Mouse (Mus musculus): ENCODE measurements at regions not wholly inside any gene's neighbourhood (a gene's known extent, or its start where the extent isn't known, plus 50 kb on each side); places are given as distances from the start of the nearest gene placed in this dataset.
A peak's percentile ranks its signal among the peaks of the same experiment; 100 is the strongest.

DNA sequence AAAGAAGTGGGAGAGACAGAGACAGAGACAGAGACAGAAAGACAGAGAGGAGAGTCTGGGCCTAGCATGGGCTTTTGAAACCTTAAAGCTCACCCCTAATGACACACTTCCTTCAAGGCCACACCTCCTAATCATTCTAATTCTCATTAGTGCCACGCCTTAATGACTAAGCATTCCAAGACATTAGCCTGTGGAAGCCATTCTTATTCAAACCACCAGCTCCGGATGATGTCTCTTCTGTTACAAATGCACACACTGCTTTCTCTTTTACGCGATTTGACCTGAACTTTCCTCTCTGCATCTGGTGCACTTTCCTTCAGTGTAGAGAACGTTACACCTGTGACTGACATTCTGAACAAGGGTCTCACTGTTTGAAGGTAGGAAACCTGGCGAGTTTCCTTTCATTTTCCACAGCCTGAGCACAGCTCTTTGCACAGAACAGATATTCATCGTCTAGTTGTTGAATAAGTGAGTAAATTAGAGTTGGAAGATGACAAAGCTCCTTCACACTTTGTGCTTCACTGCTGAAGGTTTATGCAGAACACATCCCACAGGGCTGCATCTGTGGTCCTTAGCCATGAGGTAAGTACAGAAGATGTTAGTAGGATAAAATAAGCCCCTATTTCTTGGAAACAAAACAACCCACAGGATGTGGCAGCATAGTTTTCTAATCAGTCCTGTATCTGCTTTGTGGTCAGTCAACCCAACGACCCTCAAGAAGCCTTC lies 116.8 kb downstream of the Faxc start:
- no peak for DNase-seq

DNA sequence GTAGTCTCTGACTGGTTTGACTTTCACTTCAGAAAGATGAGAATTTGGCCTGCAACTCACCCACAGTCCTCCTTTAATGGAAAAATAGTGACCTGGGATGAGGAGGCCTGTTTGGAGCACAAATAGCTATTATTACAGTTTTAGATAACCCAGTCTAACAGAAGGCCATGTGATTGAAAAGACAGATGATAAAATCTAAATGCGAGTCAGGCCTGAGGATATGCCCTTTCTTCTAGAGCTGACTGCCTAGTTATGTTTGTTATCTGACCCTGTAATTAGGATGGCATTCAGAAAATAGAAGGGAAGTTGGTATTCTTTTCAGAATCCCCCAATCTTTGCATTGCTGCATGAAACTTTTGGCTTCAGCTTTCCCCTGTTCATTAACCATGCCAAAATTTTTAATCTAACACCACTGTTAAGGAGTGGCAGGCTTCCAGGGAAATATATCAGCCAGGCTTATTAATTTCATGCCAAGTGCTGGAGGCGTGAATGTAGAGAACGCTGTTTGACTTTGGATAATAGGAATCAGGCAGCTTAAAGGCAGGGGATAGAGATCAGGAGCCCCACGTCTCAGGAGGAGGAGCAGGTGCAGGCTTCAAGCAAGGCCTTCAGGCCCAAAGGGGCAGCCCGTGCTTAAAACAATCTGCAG lies 135.8 kb downstream of the Faxc start:
- DNase-seq = no peak

DNA sequence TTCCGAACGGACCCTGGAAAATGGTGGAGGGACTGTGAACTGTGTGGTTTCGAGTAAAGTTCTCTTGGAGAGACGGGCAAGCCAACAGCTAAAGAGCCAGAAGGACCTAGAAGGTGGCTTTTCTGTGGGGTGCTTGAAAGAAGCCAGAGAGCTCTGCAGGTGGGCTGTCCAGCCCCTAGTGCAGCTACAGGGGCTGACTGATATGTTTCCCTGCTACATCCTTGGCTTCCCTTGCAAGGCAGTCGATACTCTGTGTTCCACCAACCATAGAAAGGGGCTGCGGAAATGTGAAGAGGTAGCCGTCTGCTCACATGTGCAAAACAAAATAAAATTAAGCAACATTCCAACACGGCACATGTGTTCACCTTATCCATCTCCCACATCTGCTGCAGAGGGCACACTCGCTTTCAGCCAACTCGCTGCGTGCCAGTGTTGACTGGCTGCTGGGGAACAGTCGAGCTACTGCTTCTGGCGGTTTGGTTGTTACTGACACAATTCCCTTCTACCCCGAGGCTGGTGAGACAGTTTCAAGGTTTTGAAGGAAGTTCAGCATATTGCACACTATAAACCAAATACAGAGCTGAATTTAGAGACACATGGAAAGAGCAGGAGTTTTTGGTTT lies 136.7 kb downstream of the Faxc start:
- DNase-seq = no peak

DNA sequence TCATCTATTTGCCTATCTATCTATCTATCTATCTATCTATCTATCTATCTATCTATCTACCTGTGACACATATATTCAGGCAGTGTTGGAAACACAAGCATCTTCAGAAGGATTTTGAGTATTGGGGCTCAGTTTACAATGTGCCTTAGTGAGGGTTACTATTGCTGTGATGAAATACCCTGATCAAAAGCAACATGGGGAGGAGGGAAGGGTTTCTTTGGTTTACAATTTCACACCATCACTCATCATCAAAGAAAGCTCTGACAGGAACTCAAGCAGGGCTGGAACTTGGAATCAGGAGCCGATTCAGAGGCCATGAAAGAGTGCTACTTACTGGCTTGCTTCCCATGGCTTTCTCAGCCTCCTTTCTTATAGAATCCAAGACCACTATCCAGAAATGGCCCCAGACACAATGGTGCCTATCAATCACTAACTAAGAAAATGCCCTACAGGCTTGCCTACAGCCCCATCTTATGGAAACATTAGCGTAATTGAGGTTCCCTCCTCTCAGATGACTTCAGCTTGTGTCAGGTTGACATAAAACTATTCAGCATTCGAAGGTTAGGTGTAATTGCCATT lies 157.2 kb downstream of the Faxc start:
- no peak for DNase-seq

DNA sequence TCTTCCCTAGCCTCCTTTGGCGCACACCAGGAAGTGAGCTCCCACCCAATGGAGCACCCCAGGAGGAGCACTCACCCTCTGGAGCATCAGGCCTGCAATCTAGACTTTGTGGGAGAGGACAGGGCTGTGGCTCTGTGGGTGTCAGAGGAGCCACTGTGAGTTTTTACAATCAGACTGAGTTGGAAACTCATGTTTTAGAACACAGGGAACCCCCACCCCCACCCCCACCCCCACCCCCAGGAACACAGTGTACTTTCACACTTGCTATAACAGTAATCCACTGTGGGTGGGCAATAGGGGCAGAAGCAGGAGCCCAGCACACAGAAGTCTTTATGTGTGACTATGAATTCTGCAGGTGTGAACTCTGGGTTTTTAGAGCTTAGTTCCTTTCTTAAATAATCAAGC lies 158.5 kb downstream of the Faxc start:
- DNase-seq = no peak

DNA sequence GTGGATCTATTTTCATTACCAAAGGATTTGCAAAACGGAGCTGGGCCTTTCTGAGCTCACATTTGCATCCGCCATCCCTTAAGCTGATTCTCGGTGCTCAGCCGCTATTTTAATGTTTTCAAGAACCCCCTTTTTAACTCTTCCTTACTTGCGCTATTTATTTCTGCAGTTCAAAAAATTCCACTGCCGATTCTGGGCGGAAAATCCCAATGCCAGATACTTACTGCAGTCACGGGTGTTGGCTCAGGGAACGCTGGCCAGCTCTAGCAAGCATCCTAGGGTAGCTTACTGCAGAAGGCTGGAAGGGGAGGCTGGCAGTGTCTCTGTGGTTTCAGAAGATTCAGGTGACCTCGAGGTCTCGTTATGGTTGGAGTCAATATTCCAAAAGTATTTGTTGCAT lies 159.4 kb downstream of the Faxc start:
- DNase-seq = no peak

DNA sequence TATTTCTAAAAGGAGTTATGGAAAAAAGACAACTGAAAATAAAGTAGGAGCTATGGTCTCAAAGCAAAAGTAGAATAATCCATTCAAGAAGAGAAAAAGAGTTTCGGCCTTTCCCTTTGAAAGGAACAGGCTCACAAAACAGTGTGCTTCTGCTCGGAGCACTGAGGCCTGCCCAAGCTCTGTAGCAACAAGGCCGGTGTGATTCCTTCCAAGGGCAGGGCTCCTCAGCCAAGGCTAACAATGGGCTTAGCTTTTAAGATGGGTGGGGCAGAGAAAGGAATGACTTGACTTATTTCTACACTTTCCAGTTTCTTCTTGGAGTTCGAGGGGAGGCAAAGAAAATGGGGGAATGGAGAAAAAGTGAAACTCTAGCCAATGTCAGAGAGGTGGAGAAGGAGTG lies 161.4 kb downstream of the Faxc start:
- no peak for DNase-seq

DNA sequence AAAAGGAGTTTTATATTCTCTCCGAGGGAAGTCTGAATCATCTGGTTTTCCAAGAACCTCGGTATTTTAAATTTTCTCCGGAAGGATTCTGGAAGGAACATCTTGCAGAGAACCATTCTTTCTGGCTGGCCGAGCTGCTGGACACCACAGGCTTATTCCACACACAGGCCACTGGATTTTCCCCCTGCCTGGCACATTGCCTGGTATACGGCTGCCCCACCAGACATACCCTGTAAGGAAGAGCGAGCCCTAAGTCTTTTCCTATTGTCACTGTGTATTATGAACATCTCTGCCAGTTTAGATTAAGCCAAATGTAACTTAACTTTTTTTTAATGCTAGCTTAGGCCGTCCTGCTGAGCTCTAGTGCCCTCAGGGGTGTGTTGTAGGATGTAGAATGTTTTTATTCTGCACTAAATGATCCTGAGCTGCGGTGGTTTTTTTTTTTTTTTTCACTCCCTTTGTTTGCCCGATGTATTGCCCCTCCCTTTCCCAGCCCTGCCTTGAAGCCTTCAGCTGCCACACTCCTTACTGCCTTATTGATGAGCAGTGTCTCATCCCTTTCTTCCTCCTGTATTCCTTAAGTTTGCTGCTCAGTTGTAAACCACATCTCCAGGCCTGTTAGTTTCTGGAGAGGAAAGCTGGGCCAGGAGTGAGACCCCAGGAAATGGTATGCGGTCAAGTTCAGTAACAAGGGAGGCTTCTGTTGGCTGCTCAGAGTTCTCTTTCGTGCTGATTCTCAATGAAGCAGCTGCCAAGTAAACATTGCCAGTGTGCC lies 164.3 kb downstream of the Faxc start:
- peak; percentile 18 for DNase-seq

DNA sequence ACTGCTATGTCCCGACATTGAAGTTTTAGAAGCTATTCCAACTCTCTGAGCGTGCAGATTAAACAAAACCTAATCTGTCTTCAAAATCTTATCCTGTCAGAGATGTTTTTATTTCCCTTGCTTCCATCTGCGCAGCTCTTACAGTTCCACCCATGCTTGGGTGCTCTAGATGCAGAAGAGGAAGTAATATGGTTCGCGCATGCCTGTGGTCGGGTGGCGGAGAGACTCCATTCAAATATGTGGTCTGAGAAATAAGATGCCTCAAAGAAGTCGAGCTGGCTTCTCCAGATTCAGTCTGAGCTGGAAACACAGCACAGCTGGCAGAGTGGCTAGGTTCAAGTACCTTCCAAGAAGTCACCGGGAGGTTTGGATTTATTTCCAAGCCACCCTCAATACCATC lies 167.5 kb downstream of the Faxc start:
- DNase-seq = no peak

DNA sequence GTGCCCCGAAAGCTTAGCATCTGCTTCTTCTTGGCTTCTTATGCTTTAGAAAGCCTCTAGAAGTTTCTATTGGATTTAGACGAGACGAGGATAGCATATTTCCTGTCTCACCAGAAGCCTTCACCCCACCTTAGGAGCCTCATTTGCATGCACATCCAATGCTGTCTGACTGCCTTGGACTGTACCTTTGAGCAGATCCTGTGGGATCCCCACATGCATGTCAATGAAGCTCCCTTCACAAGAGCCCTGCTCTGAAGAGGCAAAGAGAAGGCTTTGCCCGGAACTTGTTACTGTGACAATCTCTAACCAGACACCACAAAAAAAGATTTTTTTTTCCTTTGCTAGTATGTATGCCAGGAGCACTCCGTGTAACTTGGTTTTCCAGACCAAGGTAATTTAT lies 171.3 kb downstream of the Faxc start:
- no peak for DNase-seq

DNA sequence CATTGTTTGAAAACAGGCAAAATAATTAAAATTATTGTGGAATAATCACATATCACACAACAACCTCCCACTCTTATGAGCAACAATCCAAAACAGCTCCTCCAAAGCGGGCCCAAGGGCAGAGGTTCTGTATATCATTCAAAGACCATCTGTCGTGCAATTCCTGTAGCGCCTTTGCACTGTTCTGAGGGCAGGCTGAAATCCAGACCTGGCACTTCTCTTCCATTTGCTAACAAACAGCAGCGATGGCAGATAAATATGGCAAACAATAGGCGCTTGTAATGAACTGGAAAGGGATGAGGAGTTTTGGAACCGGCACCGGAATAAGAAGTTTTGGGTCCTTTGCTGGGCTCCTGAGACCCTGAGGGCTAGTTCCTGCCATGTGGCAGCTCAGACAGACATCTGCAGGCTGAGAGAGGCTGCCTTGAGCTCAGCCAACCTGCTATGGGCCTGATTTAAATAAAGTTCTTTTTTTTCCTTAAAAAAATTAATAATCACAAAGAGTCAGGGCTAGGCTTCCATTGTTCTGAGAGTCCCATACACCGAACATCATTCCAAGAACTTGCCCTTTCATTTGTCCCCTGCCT lies 172.0 kb downstream of the Faxc start:
- no peak for DNase-seq

DNA sequence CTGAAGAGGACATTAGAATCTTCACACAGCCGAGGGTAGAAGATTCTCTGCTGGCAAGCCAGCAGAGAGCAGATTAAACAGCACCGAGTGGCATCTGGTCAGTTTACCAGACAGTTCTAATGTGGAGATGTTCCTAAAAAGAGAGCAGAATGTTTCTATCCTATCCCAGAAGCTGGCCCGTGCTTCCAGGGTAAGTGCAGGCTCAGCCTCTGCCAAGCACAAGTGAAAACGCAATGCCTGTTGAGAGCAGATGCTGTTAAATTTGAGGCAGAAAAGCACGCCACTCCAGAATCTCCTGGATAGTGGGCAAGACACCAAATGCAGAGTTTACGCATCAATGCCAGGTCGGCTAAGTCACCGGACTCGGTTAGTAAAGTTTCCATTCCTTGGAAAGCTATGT lies 175.8 kb downstream of the Faxc start:
- DNase-seq = no peak

DNA sequence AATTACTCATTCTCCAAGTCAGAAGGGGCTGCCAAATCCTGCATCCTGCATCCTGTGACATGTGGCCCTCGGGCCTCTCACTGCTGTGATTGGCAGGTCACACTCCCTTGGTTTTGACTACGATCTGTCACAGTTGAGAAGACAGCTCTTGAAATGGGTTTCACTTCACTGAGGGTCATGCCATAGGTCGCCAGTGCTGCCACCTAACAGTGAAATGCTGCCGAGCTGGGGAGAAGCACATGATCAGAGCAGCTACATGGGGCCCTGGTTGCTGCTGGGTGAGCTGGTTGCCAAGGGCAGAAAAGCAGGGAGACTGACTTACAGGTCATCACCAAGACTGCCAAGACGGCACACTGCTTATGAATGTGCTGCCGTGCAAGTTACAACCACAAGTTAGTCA lies 178.3 kb downstream of the Faxc start:
- no peak for DNase-seq

DNA sequence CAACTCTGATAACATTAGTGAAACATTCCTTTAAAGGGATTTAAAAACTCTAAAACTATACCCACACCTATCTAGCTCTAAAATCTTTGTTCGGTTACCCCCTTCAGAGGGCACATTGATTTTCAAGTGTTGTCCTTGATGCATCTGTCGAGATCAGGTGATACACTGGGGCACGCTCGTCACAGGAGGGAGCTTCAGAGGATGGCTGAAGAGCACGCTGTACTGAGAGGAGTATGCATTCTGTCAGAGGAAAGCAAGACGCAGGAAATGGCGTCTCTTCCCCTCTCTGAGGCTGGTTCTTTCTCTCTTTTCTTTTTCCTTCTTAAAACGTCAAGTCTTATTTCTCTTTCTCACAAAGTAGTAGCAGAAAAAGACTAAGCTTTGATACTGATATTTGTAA lies 179.3 kb downstream of the Faxc start:
- no peak for DNase-seq

DNA sequence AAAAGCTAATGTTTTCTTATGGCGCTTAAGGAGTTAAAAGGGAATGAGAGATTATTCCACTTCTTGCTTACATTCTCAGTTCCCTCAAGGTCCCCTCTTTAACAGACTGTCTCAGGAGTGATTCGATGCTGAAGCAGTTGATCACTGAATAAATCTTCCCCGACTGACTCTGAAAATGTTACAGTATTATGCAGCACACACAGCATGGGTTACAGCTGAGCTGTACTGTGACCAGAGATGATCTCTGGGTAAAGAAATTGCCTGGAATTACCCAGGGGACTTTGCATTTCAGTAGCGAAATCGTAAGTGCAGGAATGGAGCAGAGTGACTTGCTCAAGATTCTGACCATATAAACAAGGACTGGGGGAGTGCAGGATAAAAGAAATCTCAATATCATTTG lies 181.1 kb downstream of the Faxc start:
- no peak for DNase-seq

DNA sequence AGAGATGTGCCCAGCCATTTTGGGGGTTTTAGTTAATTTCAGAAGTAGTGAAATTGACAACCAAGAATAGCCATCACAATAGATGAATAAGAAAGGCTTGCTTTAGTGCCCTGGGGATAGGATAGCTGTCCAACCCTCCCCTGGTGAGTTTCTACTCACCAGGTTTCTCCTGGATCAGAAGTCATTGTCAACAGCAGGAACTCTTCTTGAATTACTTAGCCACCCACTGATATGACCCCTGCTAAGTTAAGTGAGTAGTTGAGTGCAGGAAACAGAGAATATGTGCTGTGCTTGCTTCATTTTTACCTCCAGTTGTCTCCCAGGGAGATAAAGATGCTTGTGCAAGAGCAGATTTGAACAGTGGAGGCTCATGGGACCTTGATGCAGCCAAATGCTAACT lies 183.3 kb downstream of the Faxc start:
- no peak for DNase-seq

DNA sequence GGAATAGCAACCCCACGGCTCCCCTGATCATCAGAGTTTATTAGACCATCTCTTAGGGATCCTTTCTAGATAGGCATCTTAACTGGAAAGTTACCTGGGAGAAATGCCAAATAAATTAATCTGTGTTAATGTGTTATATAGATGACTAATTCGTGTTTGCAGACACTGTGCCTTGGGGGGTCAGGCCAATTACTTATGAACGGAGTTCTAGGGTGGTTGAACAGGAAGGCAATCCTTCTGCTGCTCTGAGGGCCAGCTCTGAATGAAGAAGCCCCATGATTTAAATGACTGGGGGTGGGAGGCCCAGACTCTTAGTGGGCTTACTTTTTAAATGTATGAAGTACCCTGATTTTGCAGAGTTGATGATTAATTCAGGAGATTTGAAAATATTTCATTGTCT lies 188.7 kb downstream of the Faxc start:
- DNase-seq = no peak

DNA sequence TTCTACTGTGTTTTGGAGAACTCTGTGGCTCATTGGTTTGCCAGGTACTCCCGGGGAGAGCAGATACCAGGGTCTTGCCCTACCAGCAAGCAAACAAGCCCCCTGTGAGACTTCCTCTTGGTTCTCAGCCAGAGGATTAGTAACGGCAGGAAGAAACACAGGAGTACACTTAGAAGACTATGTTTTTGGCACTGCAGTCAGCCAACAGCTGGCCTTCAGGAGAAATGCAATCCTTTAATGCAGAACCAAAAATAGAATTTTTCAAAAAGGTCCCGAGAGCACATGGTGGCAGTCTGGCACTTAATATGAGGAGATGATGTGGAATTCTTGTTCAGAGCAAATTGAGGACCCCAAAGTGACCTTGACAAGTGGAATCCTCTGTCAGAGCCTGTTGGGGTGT lies 189.8 kb downstream of the Faxc start:
- DNase-seq = no peak

DNA sequence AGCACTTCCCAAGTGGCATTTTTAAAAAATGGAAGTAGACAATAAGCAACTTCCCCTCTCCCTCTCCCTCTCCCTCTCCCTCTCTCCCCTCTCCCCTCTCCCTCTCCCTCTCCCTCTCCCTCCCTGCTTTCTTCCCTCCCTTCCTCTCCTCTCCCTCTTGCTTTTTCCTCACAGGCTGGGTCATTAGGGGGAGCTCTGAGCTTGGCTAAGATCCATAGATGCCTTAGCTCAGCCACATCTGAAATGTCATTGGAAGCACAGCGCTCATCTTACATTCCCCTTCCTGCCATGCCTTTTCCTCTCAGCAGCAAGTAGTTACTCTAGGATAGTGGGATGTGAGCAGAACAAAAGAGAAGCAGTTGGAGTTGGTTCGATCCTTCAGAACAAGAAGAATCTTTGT lies 190.3 kb downstream of the Faxc start:
- no peak for DNase-seq

DNA sequence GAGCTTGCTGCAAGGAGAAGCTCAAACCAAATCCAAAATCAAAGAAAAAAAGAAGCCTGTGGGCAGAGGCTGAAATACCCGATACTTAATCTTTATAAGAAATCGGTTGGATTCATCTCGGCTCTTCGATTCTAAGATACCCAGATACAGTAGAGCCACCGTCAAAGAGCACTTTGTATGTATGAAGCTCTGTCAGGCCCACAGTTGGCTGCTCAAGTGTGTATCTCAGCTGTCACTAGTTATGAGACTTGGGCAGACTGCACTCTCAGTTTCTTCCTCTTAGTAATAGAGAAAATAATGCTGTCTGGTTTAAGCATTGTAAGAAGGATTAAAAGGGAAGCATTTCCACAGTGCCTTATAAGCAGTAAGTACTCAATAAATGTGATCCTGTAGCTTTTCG lies 193.7 kb downstream of the Faxc start:
- DNase-seq = no peak

DNA sequence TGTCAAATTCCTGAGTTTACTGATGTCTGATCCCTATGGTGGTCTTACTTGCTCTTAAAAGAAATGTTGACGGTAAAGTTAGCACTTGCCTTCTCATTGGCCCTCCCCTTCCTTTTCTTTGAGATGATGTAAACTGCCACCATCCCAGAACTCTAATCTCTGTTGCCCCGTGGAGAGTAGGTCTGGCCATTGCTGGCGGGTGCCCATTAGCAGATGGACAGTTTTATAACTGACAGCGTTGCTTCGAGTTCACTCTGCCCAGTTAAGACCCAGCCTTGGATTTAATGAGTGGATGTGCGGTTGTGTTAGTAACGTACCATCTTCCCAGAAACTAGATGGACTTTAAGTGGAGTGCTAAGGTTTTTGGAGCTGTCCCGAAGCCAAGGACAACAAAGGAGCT lies 199.4 kb downstream of the Faxc start:
- no peak for DNase-seq
